Mouse (Mus musculus) olfactory bulb, adult 2 months (tissue): ENCODE results near the gene Dock8.

Experiments used
- CTCF ChIP-seq: fragments of 200-500 bp; IDR thresholded peaks from 2 replicates; pipeline ENCODE4 v1.5.1; 2012; ENCODE audit warnings: low read depth, mild to moderate bottlenecking, low read length, moderate library complexity; ENCODE audit not compliant: insufficient read depth
- POLR2A ChIP-seq: fragments of 200-500 bp; IDR thresholded peaks from 2 replicates; pipeline ENCODE4 v1.6.1; 2012; ENCODE audit warnings: mild to moderate bottlenecking, low read depth, low read length, moderate library complexity; ENCODE audit not compliant: insufficient read depth

DNA sequence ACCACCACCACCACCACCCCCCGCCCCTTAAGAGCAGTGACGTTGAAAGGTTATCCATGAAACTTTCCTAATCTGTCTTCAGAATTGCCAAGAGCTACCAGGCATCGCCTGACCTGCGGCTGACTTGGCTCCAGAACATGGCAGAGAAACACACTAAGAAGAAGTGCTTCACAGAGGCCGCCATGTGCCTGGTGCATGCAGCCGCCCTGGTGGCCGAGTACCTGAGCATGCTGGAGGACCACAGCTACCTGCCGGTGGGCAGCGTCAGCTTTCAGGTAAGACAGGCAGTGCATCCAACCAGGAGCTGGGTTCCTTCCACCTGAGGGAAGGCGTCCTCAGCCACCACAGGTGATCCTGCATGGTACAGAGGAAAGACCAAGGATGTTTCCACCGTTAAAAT, 177.4 kb downstream of the Dock8 start:
- TF ChIP-seq CTCF (no peak), POLR2A (no peak)
